Mouse (Mus musculus): ENCODE results near the gene Sos2.

The Sos2 gene

DNA sequence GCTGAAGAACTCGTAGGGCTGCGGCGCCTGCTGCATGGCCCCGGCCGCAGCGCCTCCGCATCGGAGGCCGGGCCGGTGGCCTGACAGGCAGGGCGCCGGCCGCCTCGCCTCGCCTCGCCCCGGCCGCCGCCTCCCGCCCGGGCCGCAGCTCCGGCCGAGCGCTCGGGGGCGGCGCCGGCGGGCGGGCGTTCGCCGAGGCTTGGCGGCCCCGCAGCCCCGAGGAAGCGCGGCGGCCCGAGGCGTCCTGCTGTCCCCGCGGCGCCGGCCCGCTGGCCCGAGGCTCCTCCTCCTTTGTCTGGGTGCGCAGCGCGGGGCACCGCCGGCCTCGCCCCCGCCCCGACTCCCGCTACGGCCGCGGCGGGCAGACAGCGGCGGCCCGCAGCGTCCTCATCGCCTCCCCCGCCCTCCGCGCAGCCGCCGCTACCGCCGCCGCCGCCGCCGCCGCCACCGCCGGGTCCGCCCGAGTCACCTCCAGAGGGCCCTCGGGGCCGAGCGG is at the start of gene Sos2:
Gene Sos2 (minus strand): TSS at position 287 of the 496 bp plus-strand sequence.
- DNase-seq: peak; percentile 40

DNA sequence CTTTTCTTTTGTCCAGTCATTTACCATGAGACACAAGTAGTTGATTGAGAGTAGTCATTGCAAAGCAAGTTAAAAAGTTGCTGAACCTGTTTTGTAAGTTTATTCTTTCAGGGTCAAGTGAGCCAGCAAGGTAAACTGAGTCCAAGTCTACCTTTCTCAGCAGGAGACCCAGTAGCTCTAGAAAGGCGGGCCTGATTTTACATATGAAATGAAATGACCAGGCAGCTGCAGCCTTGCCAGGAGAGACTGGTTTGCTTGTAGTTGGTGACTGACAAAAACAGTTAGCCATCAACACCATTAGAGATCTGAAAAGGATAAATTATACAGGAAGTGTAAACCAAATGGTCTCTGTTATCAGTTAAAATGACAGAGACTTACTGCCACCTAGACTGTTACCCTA is 48.7 kb upstream of the Sos2 start:
- no peak for DNase-seq

DNA sequence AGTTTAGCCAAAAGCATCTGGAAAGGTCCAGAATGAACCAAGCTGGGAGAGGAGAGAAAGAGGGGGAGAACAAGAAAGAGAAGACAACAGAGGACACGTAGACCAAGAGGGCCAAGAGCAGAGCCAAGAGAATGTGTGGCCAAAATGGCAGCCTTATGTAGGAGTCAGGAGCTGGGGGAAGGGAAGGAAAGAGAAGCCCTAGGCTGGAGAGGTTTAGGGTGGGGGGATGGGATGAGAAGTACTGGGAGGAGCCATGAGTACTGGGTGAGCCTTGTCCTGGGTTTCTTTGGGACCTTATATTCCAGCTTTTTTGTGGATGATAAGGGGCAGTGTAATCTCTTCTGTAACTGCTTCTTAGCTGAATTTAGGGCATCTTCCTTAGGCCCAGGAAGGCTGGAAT is 47.6 kb upstream of the Sos2 start:
- DNase-seq: no peak

DNA sequence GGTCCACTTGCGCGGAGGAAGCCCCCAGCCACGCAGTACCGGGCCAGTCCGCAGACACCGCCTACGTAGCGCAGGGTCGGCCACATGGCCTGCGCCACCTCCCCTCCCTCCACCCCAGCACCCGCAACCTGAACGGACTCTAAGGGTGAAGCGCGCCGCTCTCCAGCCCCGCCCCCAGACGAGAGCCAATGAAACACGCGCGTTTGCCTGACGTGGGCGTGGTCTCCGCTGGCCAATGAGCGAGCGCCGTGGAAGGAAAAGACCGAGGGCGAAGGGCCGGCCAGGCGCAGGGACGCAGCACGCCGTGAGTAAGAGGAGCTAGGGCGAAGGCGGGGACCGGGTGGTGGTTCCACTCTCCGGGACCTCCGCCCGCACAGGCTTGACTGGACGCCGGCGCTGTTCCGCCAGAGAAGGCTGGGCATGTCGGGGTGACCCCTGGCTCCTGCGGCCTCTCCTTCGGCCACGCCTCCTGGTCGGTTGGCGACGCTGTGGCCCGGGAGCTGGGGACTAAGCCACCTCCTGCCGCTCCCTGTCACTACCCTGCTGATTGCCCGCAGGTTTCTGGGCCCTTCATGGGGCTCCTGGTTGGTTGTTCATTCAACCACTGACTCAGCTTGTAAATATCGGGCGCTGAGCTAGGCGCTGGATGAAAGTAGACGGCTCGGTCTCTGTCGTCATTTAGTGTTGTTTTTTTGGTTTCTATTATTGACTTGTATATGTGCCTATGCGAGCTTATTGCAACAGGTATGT is 43.2 kb upstream of the Sos2 start, which contains the start of the genes L2hgdh and Atp5s:
Gene L2hgdh (minus strand): TSS at position 163 of the 750 bp plus-strand sequence.
Gene Atp5s (plus strand): TSS at position 240 of the 750 bp plus-strand sequence.
- DNase-seq: peak; percentile 95

DNA sequence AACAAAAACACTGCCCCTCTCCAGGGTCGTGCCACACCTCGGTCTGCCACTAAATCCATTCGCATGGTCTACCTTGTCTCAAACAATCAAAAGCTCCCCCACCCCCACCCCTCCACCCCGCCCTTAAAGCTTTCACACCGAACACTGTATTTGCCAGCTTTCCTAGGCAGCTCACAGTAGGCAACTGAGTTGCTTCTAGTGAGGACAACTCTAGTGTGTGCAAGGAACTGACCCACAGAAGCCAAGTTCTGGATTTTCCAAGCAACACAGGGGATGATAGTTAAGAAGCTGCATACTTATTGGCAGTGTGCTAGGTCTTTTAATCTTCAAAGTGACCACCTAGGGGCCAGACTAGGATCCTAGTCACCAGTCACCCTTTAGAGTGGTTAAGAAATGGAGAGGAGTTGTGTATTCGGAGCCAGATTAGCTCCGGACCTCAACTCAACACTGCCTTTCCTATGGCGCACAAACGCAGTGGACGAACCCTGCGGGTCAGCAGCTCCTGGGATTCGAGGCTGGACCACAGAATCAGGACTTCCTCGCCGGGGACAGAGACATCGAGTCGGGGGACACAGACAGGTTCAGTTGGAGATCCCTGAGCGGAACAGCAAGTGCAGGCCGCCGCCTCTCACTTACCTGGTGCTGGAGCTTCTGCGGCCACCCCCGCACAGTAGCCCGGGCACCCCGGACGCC is 42.5 kb upstream of the Sos2 start:
- no peak for DNase-seq

DNA sequence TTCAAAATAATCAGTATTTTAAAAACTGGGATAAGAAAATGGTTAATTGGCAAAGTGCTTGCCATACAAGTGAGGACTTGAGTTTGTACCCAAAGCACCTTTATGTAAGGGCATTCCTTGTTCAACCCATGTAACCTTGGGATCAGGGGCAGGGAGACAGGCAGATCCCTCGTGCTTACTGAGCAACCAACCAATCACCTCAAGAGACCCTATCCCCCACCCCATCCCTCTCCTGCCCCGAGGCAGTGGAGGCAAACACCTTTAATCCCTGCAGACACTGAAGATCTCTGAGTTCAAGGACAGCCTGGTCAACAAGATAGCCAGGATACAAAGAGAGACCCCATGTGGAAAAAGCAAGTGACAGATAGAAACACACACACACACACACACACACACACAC is 41.7 kb upstream of the Sos2 start:
- DNase-seq: no peak

DNA sequence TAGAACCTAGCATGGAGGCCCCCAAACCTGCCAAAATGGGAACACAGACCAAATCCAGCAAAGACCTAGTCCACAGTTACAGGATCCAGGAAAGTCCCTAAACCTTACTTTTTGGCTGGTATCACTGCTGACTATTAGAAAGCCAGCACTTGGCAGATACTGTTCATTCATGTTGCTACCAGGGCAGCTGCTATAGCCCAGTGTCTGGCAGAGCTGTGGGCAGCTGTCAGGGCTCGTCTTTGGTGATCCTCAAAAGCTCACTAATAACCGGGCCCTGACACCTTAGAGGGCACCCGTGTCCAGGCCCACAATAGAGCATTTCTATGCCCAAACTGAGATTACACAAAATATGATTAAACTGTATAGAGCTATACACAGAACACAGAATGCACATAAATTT is 41.2 kb upstream of the Sos2 start:
- no peak for DNase-seq

DNA sequence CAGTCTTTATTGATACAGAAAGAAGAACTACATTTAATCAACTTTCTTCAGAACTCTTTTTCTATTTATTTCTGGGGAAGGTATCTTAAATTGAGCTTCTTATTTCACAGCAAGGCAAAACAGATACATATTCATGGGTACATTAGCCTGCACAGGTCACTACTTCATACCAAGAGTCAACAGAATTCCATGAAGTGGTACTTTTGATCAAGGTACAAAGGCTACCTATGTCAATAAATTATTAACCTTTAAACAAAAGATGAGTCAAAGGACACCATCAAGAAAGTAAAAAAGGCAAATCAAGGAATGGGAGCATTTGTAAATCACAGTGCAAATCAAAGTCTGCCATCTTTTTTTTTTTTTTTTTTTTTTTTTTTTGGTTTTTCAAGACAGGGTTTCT is 32.0 kb upstream of the Sos2 start:
- DNase-seq: no peak

DNA sequence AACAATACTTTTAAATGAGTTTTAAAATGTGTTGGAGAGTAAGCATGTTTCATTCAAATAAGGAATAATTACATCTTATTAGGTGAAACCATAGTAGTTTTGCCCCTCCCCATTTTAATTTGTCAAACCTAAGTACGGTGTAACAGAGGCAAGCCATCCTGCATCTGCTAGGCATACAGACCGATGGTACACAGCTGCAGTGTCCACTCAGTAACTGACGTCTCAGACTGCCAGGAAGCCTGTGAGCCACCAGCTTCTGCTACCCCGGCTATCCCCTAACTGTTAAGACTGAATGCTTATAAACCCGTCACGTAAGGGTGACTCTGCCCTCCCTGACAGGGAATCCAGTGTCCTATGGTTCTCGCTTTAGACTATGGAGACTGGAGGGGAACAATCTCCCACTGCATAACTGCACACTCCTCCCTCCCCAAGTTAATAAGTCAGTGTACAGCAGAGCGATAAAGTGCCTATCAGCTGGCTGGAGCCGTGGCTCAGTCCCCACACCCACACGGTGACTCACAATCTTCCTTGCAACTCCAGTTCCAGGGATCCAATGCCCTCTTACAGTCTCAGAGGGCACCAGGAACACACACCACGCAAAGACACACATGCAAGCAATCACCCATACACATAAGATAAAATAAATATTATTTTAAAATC is 23.3 kb upstream of the Sos2 start:
- DNase-seq: no peak

DNA sequence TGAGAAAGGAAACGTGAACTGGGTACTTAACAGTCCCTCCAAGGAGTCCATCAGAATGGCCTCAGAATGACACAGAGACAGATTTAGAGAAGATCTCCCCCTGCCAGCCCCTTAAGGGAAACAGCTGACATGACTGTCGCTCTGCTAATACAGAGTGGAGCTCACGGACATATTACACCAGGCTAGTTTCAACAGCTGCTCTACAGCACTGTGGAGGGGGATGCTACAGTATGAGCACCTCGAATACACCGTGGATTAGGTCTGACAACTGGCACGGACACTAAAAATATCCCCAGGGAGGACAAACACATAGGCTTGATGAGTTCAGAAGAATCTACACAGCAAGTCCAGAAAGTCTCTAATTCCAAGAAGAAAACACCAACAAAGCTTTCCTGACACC is 16.7 kb upstream of the Sos2 start:
- no peak for DNase-seq

DNA sequence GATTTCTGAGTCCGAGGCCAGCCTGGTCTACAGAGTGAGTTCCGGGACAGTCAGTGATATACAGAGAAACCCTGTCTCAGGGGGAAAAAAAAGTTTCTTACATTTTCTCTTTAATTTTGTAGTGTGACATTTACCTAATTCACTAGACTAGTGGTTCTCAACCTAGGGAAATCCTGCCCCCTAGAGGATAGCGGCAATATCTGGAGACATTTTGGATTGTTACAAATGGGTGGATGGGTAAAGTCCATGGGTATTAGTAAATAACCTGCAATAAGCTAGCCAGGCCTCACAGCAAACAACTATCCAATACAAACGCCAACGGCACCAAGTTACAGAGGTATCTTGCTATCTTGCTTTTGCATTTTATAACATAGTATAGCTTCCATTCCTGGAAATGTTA is 15.1 kb upstream of the Sos2 start:
- DNase-seq: no peak

DNA sequence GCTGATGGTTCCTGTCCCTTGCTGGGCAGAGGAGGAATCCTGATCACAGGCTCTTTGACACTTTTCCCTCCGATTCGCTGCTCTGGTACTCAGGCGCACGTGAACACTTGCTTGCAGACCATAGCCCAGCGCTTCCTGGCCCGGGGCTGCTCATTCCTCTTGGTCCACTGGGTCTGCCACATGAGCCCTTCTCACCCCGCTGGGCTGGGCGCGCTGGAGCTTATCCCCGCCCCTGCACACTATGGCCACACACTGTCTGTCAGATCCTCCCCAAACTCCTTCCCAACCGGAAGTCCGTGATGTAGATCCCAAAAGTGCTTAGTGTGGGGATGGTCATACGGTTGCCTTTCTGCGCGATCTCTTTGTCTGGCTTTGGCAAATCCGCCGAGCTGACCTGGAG is 11.8 kb upstream of the Sos2 start:
- no peak for DNase-seq

DNA sequence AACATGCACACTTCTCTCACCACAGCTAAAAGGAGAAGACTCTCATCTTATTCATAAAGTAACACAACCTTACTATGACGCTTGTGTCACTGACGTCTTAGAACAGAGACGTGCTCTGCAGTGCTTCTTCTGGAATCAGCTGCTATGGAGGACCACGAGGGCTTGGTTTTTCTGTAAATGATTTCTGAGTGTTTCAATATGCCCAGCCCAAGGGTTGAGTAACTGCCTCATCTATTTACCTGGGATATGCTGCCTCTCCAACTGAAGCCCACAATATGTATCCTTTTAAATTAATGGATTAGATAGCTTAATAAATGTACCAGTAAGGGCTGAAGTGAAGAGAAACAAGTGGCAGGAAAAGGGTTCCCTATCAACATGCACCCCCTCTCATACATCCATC is 9.1 kb upstream of the Sos2 start:
- no peak for DNase-seq

DNA sequence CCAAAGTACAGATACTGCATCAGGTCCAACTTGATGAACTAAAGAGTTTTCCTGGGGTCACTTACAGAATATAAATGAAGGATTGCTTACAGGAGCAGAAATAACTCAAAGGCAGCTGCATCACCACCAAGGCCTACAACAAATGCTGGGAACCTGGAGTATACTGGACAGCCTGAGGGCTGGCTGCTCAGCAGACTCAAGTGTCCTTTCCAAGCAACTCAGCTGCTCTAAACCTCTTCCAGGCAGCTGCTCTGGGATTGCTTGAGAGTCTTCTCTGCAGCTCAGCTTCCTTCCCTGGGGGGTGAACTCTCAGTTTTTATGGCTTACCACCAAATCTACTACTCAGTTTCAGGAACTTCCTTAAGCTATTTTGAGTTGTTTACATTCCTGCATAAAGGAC is 7.4 kb upstream of the Sos2 start:
- no peak for DNase-seq

DNA sequence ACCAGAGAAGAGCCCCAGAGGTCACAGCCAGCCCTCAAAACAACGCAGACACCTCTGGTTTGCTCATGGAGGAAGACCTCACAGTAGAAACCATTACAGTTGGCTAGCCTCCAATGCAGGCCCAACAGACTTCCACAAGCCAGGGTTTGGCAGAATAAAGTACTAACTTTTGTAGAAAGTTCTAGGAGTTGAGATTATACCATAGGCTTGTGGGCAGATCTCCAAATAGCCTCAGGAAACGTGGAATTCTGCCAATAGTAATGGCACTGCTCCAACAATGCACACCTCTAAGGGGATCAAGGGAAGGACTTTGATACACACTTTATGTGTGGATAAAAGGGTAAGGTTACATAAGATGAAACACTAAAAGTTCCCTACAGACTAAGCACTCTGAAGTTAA is 6.7 kb upstream of the Sos2 start:
- DNase-seq: no peak

DNA sequence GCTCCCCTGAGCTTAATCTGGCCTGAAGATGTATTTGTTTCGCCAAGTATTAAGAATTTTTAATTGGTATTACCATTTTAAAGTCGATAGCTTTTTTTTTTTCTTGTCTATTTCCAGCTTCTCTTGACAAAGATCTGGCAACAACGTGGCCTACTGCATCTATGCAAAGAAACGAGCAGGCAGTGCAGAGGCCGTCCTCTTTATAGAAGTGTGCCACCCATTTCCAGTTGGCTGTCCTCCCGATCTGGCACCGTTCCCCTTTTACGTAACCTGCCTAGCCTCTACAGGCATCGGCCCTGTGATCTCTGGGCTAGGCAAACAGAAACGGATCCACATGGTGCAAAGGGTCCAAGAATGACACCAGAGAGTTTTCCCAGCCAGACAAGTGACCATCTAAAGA is 1.9 kb upstream of the Sos2 start:
- peak; percentile 73 for DNase-seq

DNA sequence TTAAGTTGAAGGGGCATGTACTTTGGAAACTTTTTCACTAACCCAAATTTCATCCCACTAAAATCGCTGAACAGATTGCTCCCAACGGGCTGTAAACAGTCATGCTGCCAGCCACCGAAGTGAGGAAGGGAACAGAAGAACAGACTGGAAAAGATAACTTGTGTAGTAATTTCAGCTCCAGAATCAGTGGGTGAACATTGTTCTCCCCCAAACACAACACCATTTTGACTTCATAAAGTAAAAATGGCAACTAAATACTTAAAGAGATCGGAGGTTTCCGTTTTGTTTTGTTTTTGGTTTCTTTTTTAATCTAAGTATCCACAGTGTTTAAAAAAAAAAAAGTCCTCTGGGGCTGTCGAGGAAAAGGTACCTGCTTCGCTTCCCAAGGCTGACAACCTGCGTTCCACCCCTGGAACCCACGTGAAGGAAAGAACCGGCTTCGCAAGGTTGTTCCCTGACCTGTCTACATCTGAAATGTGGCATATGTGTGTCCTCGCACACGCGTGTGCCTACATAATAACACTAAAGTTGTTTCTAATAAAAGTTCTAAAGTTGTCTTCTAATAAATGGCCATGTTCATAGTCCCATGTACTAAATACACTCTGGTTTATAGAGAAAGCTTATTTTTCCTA is 1.3 kb upstream of the Sos2 start:
- no peak for DNase-seq

DNA sequence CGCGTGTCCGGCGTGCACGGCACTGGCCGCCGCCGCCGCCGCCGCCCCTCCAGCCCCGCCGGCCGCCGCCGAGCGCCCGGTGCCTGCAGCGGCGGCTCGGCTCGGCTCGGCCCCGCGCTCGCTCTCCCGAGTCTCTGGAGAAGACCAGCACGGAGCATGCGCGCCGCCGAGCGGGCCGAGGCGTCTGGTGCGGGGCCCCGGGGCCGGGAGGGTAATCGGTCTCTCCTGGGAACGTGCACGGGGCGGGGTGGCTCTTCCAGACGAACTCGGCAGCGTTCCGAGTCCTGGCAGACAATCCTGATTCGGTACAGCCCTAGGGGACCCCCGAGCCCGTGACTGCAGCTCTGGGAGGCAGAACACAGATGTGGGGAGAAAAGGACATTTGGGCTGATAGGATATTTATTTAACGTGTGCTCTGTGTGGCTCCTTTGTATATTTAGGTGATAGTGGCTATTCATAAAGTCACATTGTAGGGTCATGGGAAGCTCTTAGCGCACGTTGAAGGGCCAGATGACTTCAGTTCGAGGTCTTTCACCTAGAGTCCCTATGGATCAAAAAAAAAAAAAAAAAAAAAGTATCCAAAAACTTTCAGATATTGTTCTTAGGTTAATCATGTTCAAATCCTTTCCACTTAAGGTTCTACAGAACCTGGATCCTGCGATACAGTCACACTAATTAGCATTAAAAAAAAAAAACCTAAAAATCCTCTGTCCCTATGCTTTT is 574 bp upstream of the Sos2 start:
- peak; percentile 68 for DNase-seq

DNA sequence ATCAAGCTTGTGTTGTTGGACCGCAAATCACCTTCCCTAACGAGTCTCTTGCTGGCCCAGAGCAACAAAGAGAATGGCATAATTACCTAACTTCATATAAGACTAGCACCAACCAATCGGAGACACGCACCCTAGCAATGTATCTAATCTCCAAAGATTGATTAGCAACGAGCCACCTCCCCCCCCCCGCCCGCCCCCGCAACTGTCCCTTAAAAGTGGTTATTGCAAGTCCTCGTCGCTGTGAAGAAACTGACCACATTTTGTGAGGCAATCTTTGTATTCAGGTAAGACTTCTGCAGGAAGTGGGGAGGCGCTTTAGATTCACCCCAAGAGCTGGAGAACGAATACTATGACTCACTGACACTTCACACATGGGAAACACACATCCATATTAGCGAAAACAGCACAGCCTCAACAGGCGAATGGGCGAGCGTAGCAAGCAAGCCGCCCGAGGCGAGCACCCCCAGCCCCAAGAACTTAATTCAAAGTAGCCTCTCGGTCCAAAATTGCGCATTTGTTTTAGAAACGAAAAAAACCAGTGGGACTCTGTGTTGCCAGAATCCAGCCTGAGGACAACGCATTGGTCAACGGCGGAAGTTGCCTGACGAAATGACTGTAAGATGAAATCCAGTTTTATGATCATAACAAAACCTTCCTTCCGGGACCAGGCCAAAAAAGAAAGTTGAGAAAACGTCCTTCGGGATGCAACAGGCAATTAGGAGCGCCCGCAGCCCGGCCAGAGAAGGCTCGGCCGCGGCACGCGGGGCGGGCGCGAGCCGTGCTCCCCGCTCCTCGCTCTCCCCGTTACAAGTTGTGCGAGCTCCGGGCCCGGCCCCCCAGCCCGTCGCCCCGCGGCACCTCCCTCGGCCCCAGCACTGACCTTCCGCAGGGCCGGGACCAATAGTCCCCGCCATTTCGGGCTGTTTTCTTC is 752 bp downstream of the Sos2 start:
- peak; percentile 11 for DNase-seq

DNA sequence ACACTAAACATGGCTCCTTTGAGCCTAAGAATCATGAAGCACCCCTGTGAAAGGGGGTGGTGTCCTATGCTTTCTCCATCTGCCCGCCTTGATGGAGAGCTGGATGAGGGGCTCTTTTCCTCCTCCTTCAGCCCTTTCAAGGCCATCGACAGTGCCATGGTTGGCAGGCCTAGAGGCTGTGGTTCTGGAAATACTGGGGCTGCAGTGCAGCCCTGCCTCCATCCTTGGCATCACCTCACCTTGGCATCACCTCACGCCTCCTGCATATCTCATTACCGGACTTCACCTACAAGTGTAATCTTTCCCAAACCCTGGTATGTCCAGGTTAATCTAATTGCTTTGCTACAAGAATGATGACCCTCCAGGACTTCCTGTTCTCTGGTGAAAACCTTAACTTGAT is 5.5 kb downstream of the Sos2 start:
- DNase-seq: no peak

All from layer of hippocampus, adult 9-11 months (tissue).